Mouse (Mus musculus) gastrocnemius, postnatal 14 days (tissue): ENCODE results near the gene Wbp1. TPM values are rescaled to one million over a fixed set of nuclear protein-coding genes. Genes with fewer than 3 reads are reported as not detected.

Experiments used
- microRNA-seq, 2 experiments: library from miRNA; unstranded; fragments of <30 nt; microRNA quantifications; one replicate each; pipeline ENCODE4 v1.2.0; 2021
- total RNA-seq, 2 experiments: library from RNA; stranded (reverse); gene quantifications; 2 replicates each; pipeline ENCODE4 v1.2.3; 2021

The Wbp1 gene
- total RNA-seq, 2 experiments from 2014 or later, result 48.2 to 50.5 TPM

Small RNA genes lying within 50 kb of the gene (microRNA-seq; reads per million reads assigned to microRNA genes)
- gene Mir3470a, result 0 reads per million in 2 experiments

Other genes starting within 250 kb of the Wbp1 start
- gene Sema4f, start 181.8 kb downstream of the Wbp1 start, total RNA-seq, result under 1 TPM; 0.16 to 0.71 TPM
- gene M1ap, start 174.7 kb downstream of the Wbp1 start, total RNA-seq, result 1 to 10 TPM in 1 of 2 experiments, under 1 TPM in 1; 0.82 to 1.1 TPM
- gene Dok1, start 88.1 kb downstream of the Wbp1 start, total RNA-seq, result 1 to 10 TPM; 5.0 to 7.1 TPM
- gene Loxl3, start 87.4 kb downstream of the Wbp1 start, total RNA-seq, result 1 to 10 TPM; 6.9 to 7.4 TPM
- 10 to 100 TPM; 60.2 to 65.8 TPM for gene Aup1, start 67.0 kb downstream of the Wbp1 start, total RNA-seq
- gene Htra2, start 66.3 kb downstream of the Wbp1 start, total RNA-seq, result 10 to 100 TPM; 20.0 to 21.7 TPM
- under 1 TPM; 0.27 to 0.35 TPM for gene Dqx1, start 63.7 kb downstream of the Wbp1 start, total RNA-seq
- gene Tlx2, start 51.3 kb downstream of the Wbp1 start, total RNA-seq, result not detected
- gene Pcgf1, start 43.7 kb downstream of the Wbp1 start, total RNA-seq, result 1 to 10 TPM; 6.8 to 7.0 TPM
- under 1 TPM in 1 of 2 experiments, not detected in 1; 0.49 TPM for gene Lbx2, start 35.2 kb downstream of the Wbp1 start, total RNA-seq
- gene Ccdc142, start 20.0 kb downstream of the Wbp1 start, total RNA-seq, result 1 to 10 TPM in 1 of 2 experiments, not detected in 1; 1.2 TPM
- gene Gm42688, start 19.9 kb downstream of the Wbp1 start, total RNA-seq, result under 1 TPM; 0.88 to 1.00 TPM
- 100 to 1,000 TPM; 100 to 117 TPM for gene Mrpl53, start 12.5 kb downstream of the Wbp1 start, total RNA-seq
- gene Mogs, start 6.1 kb downstream of the Wbp1 start, total RNA-seq, result 1 to 10 TPM; 6.8 to 8.8 TPM
- gene Ino80b, start 3.9 kb upstream of the Wbp1 start, total RNA-seq, result 10 to 100 TPM; 14.5 to 15.2 TPM
- 10 to 100 TPM; 13.0 to 16.5 TPM for gene Rtkn, start 13.9 kb upstream of the Wbp1 start, total RNA-seq
- gene Wdr54, start 34.8 kb upstream of the Wbp1 start, total RNA-seq, result 1 to 10 TPM; 1.2 to 2.0 TPM
- not detected for gene 1700003E16Rik, start 34.8 kb upstream of the Wbp1 start, total RNA-seq
- gene Dctn1, start 44.4 kb upstream of the Wbp1 start, total RNA-seq, result 100 to 1,000 TPM; 116 to 120 TPM
- not detected for gene Slc4a5, start 98.3 kb upstream of the Wbp1 start, total RNA-seq
- gene Mthfd2, start 204.3 kb upstream of the Wbp1 start, total RNA-seq, result 1 to 10 TPM; 3.7 to 6.7 TPM
- 10 to 100 TPM; 15.7 to 17.5 TPM for gene Mob1a, start 204.5 kb upstream of the Wbp1 start, total RNA-seq
- 100 to 1,000 TPM; 214 to 234 TPM for gene Bola3, start 227.6 kb upstream of the Wbp1 start, total RNA-seq